Mouse (Mus musculus): ENCODE data around the gene Ndc1.

- TF ChIP-seq CTCF (IDR thresholded peaks at IDR 0.05; ENCODE audit: low read depth, low read length): no peak
- no peak for TF ChIP-seq POLR2A (IDR thresholded peaks at IDR 0.05; ENCODE audit: insufficient read depth, low read length)
These were observed 81.9 kb downstream of the Ndc1 start for GRCm38 (mm10) chr4:107449519-107449918.

All from ES-Bruce4 (cell line).